Comparison of ENCODE assay signal across 8 mouse cellular contexts in the genomic region with DNA sequence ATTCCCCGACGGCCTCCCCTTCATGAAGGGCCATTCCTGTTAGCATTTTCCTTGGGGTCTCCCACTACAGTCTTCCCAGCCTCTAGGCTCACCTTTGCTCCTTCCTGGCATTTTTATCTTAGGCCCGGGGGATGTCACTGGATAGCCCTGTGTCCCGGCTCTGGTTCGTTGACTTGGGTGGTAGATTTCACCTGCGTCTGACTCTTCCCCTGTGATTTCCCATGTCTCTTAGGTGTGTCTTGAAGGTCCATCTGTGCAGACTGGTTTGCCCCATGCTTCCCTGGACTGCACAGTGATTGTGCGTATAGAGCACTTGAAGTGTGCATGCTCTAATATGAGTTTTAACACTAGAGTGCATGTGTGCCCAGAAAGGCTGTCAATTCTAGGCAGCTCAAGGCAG. TPM values are rescaled to one million over a fixed set of nuclear protein-coding genes. Genes with fewer than 3 reads are reported as not detected.
DNase-seq lines count a peak whose midpoint lies in the region; ATAC-seq and TF ChIP-seq lines count a peak whose summit lies in the region.

No protein-coding gene starts in this region.

- H3K27ac ChIP-seq in lung, embryonic 15.5 days: no peak overlapping the region
- no peak overlapping the region for H3K27ac ChIP-seq in embryonic facial prominence, embryonic 11.5 days (replicated peaks; ENCODE audit: low read depth, low read length)
- no peak overlapping the region for H3K27ac ChIP-seq in hindbrain, embryonic 15.5 days (replicated peaks)
- peak overlapping the region; percentile 89 for H3K27ac ChIP-seq in liver, postnatal 0 days (ENCODE audit: low read depth)

- DNase-seq in lung, postnatal 4 days: no peak
- DNase-seq in embryonic facial prominence, embryonic 11.5 days (ENCODE audit: low spot score): no peak
- no peak for DNase-seq in liver, postnatal 0 days
- DNase-seq in right cerebral cortex, adult 18-20 months: no peak
- DNase-seq in urinary bladder, postnatal 14 days (ENCODE audit: low spot score): no peak

- no peak for ATAC-seq in lung, embryonic 15.5 days (ENCODE audit: borderline replicate concordance, extremely low read depth, low FRiP score, low TSS enrichment)
- ATAC-seq in embryonic facial prominence, embryonic 11.5 days (replicated peaks; ENCODE audit: insufficient number of reproducible peaks, low FRiP score, low TSS enrichment, low read depth): no peak
- no peak for ATAC-seq in hindbrain, embryonic 15.5 days (ENCODE audit: low FRiP score, low read depth)
- ATAC-seq in liver, postnatal 0 days: no peak
- ATAC-seq in activated CD4-positive, CD25-positive, alpha-beta regulatory T cell, adult 4 months: no peak

- H3K27me3 ChIP-seq in lung, embryonic 15.5 days: no peaks in the 10 kb centered on the region
- H3K27me3 ChIP-seq in embryonic facial prominence, embryonic 11.5 days (ENCODE audit: control insufficient read depth, insufficient read depth, low read length): no peaks in the 10 kb centered on the region
- no peaks in the 10 kb centered on the region for H3K27me3 ChIP-seq in hindbrain, embryonic 15.5 days
- no peaks in the 10 kb centered on the region for H3K27me3 ChIP-seq in liver, postnatal 0 days (ENCODE audit: insufficient read depth, low read length)

- H3K4me3 ChIP-seq in lung, embryonic 15.5 days: peak overlapping the region; percentile 89
- H3K4me3 ChIP-seq in embryonic facial prominence, embryonic 11.5 days (ENCODE audit: low read depth, low read length): peak overlapping the region; percentile 87
- H3K4me3 ChIP-seq in hindbrain, embryonic 15.5 days: peak overlapping the region; percentile 84
- H3K4me3 ChIP-seq in liver, postnatal 0 days (ENCODE audit: low read depth, low read length): peak overlapping the region; percentile 70

- WGBS in lung, embryonic 15.5 days: 26% methylated on average over 7 of the region's 7 CpGs
- 49% methylated on average over 7 of the region's 7 CpGs for WGBS in embryonic facial prominence, embryonic 11.5 days
- WGBS in hindbrain, embryonic 15.5 days: 67% methylated on average over 7 of the region's 7 CpGs
- 23% methylated on average over 7 of the region's 7 CpGs for WGBS in liver, postnatal 0 days (ENCODE audit: insufficient replicate concordance)

- H3K9ac ChIP-seq in lung, embryonic 15.5 days: peak overlapping the region; percentile 62; the same call in 1 of the 2 replicates
- H3K9ac ChIP-seq in embryonic facial prominence, embryonic 11.5 days (replicated peaks; ENCODE audit: low read length): no peak overlapping the region; the same call in 1 of the 2 replicates
- H3K9ac ChIP-seq in hindbrain, embryonic 15.5 days: peak overlapping the region; percentile 64; the same call in 1 of the 2 replicates
- peak overlapping the region; percentile 69 for H3K9ac ChIP-seq in liver, postnatal 0 days (replicated peaks)

- no peaks in the 10 kb centered on the region for H3K36me3 ChIP-seq in lung, embryonic 15.5 days
- no peaks in the 10 kb centered on the region for H3K36me3 ChIP-seq in embryonic facial prominence, embryonic 11.5 days (replicated peaks; ENCODE audit: control insufficient read depth, insufficient read depth, low read depth, low read length)
- no peaks in the 10 kb centered on the region for H3K36me3 ChIP-seq in hindbrain, embryonic 15.5 days
- no peaks in the 10 kb centered on the region for H3K36me3 ChIP-seq in liver, postnatal 0 days (replicated peaks; ENCODE audit: insufficient read depth, low read length)

- no peak for TF ChIP-seq EP300 in liver, postnatal 0 days (IDR thresholded peaks at IDR 0.05; ENCODE audit: low read depth)

- TF ChIP-seq CTCF in liver, postnatal 0 days (IDR thresholded peaks at IDR 0.05; ENCODE audit: low read depth): no peak

- H3K9me3 ChIP-seq in lung, embryonic 15.5 days: no peaks in the 10 kb centered on the region
- H3K9me3 ChIP-seq in embryonic facial prominence, embryonic 11.5 days (replicated peaks; ENCODE audit: control insufficient read depth, low read length): no peaks in the 10 kb centered on the region
- H3K9me3 ChIP-seq in hindbrain, embryonic 15.5 days: no peaks in the 10 kb centered on the region
- H3K9me3 ChIP-seq in liver, postnatal 0 days (ENCODE audit: low read length): no peaks in the 10 kb centered on the region

- peaks cover 10% of the 10 kb centered on the region for H3K4me1 ChIP-seq in lung, embryonic 15.5 days
- H3K4me1 ChIP-seq in embryonic facial prominence, embryonic 11.5 days (ENCODE audit: control insufficient read depth, insufficient read depth, low read length): peaks cover 3% of the 10 kb centered on the region; the same call in 1 of the 2 replicates
- H3K4me1 ChIP-seq in hindbrain, embryonic 15.5 days (replicated peaks): peaks cover 19% of the 10 kb centered on the region
- H3K4me1 ChIP-seq in liver, postnatal 0 days (ENCODE audit: insufficient read depth): peaks cover 21% of the 10 kb centered on the region

- H3K4me2 ChIP-seq in lung, embryonic 15.5 days: peak overlapping the region; percentile 80
- H3K4me2 ChIP-seq in embryonic facial prominence, embryonic 11.5 days (ENCODE audit: low read depth, low read length): peak overlapping the region; percentile 81
- H3K4me2 ChIP-seq in hindbrain, embryonic 15.5 days: peak overlapping the region; percentile 92
- H3K4me2 ChIP-seq in liver, postnatal 0 days (ENCODE audit: low read depth, low read length): peak overlapping the region; percentile 77

RNA-seq across cellular contexts. Expression of gene Lonp2, which starts 1.1 kb away (rescaled TPM):
- 53.1 and 55.6 TPM in 2 replicates for polyA plus RNA-seq in lung, embryonic 15.5 days (2015; fragmentation: Nextera tagmentation; extraction: Ambion mirVana)
- polyA plus RNA-seq in embryonic facial prominence, embryonic 11.5 days (2014; fragmentation: Nextera tagmentation; extraction: Ambion mirVana): 67.0 and 67.3 TPM in 2 replicates
- 83.5 and 88.9 TPM in 2 replicates for polyA plus RNA-seq in hindbrain, embryonic 15.5 days (2015; fragmentation: Nextera tagmentation; extraction: Ambion mirVana)
- 76.2 and 77.8 TPM in 2 replicates for polyA plus RNA-seq in liver, postnatal 0 days (2015; fragmentation: Nextera tagmentation; extraction: Ambion mirVana)
- polyA plus RNA-seq in activated CD4-positive, CD25-positive, alpha-beta regulatory T cell, adult 4 months (2017; shearing (Covaris generic)): 10 to 100 TPM; 65.0 to 68.7 TPM

RNA-seq across cellular contexts. Expression of gene Abcc12, which starts 44.4 kb away (rescaled TPM):
- 0.20 and 0.24 TPM in 2 replicates for polyA plus RNA-seq in lung, embryonic 15.5 days (2015; fragmentation: Nextera tagmentation; extraction: Ambion mirVana)
- not detected in 2 replicates for polyA plus RNA-seq in embryonic facial prominence, embryonic 11.5 days (2014; fragmentation: Nextera tagmentation; extraction: Ambion mirVana)
- 0.05 and 0.23 TPM in 2 replicates for polyA plus RNA-seq in hindbrain, embryonic 15.5 days (2015; fragmentation: Nextera tagmentation; extraction: Ambion mirVana)
- not detected in 2 replicates for polyA plus RNA-seq in liver, postnatal 0 days (2015; fragmentation: Nextera tagmentation; extraction: Ambion mirVana)
- not detected for polyA plus RNA-seq in activated CD4-positive, CD25-positive, alpha-beta regulatory T cell, adult 4 months (2017; shearing (Covaris generic))
